Mouse (Mus musculus): ENCODE measurements around the gene Gm21987. TPM values are rescaled to one million over a fixed set of nuclear protein-coding genes. Genes with fewer than 3 reads are reported as not detected.

The Gm21987 gene
- total and polyA plus RNA-seq, 3 experiments: not detected

GRCm38 (mm10) chr16:38378591-38378990 is 31.8 kb downstream of the Gm21987 start:
- Histone ChIP-seq H3K4me3 (ENCODE audit: control insufficient read depth in 1 of 2, insufficient read depth in 1 of 2, low read depth in 2 of 2, low read length in 2 of 2) (no peak overlapping the region), H3K4me1 (ENCODE audit: control insufficient read depth in 1 of 2, insufficient read depth in 2 of 2, low read length in 2 of 2) (peaks cover 17 to 29% of the 10 kb centered on the region in 2 experiments), H3K27ac (ENCODE audit: control insufficient read depth, low read depth, low read length) (peak overlapping the region; percentile 21), H3K9ac (ENCODE audit: control insufficient read depth, low read depth, low read length, poor library complexity, severe bottlenecking) (no peak overlapping the region), H3K79me2 (ENCODE audit: control insufficient read depth, insufficient read depth, low read length, poor library complexity) (peaks cover 17% of the 10 kb centered on the region), H3K36me3 (ENCODE audit: control insufficient read depth in 1 of 2, insufficient read depth in 2 of 2, low read length in 2 of 2) (peaks cover 3 to 31% of the 10 kb centered on the region in 2 experiments; a peak in 3 of 4 replicates), H3K9me3 (replicated peaks; ENCODE audit: insufficient read depth, low read length) (no peaks in the 10 kb centered on the region), H3K27me3 (ENCODE audit: control insufficient read depth in 1 of 2, insufficient read depth in 2 of 2, low read length in 2 of 2) (no peaks in the 10 kb centered on the region)
- TF ChIP-seq USF1 (IDR thresholded peaks at IDR 0.05; ENCODE audit: low read depth, low read length): no peak
- TF ChIP-seq TAL1 (IDR thresholded peaks at IDR 0.05; ENCODE audit: low read length): no peak
- peak; percentile 32 for DNase-seq (ENCODE audit: low read depth, low spot score)

- peak; percentile 65 for DNase-seq (ENCODE audit: low read depth, low spot score)
- Histone ChIP-seq H3K4me1 (ENCODE audit: control insufficient read depth in 1 of 2, insufficient read depth in 2 of 2, low read length in 2 of 2) (peaks cover 19 to 27% of the 10 kb centered on the region in 2 experiments), H3K9ac (ENCODE audit: control insufficient read depth, low read depth, low read length, poor library complexity, severe bottlenecking) (no peak overlapping the region), H3K4me3 (ENCODE audit: control insufficient read depth in 1 of 2, insufficient read depth in 1 of 2, low read depth in 2 of 2, low read length in 2 of 2) (peak overlapping the region in 1 of 2 experiments; percentile 44; a peak in 2 of 4 replicates), H3K36me3 (ENCODE audit: control insufficient read depth in 1 of 2, insufficient read depth in 2 of 2, low read length in 2 of 2) (peaks cover 3 to 34% of the 10 kb centered on the region in 2 experiments; a peak in 3 of 4 replicates), H3K27ac (ENCODE audit: control insufficient read depth, low read depth, low read length) (peak overlapping the region; percentile 21), H3K9me3 (replicated peaks; ENCODE audit: insufficient read depth, low read length) (no peaks in the 10 kb centered on the region), H3K27me3 (ENCODE audit: control insufficient read depth in 1 of 2, insufficient read depth in 2 of 2, low read length in 2 of 2) (no peaks in the 10 kb centered on the region), H3K79me2 (ENCODE audit: control insufficient read depth, insufficient read depth, low read length, poor library complexity) (peaks cover 12% of the 10 kb centered on the region)
- TF ChIP-seq MAZ (IDR thresholded peaks at IDR 0.05; ENCODE audit: low read depth, low read length) (peak; percentile 88; the same call in 1 of the 2 replicates), TCF12 (IDR thresholded peaks at IDR 0.05; ENCODE audit: low read depth, low read length) (peak; percentile 74), NRF1 (IDR thresholded peaks at IDR 0.05; ENCODE audit: insufficient read depth, low read depth, low read length, poor library complexity, severe bottlenecking) (no peak), HCFC1 (IDR thresholded peaks at IDR 0.05; ENCODE audit: low read depth, low read length) (0 out of 2 replicates have a peak, but pooled peaks have one; percentile 7), ETS1 (IDR thresholded peaks at IDR 0.05; ENCODE audit: low read depth, low read length) (peak; percentile 89), SIN3A (IDR thresholded peaks at IDR 0.05; ENCODE audit: low read length) (peak; percentile 47; the same call in 1 of the 2 replicates), GATA1 (IDR thresholded peaks at IDR 0.05; ENCODE audit: low read depth, low read length) (peak; percentile 73), POLR2AphosphoS2 (IDR thresholded peaks at IDR 0.05; ENCODE audit: low read length) (no peak), GABPA (IDR thresholded peaks at IDR 0.05; ENCODE audit: low read depth, low read length) (no peak), MYC (IDR thresholded peaks at IDR 0.05; ENCODE audit: low read depth, low read length) (0 out of 2 replicates have a peak, but pooled peaks have one; percentile 28), EP300 (IDR thresholded peaks at IDR 0.05; ENCODE audit: low read depth in 1 of 2, low read length in 2 of 2) (peak; percentile 63 to 70)
Observed at GRCm38 (mm10) chr16:38379088-38379487, 32.2 kb downstream of the Gm21987 start.

DNA sequence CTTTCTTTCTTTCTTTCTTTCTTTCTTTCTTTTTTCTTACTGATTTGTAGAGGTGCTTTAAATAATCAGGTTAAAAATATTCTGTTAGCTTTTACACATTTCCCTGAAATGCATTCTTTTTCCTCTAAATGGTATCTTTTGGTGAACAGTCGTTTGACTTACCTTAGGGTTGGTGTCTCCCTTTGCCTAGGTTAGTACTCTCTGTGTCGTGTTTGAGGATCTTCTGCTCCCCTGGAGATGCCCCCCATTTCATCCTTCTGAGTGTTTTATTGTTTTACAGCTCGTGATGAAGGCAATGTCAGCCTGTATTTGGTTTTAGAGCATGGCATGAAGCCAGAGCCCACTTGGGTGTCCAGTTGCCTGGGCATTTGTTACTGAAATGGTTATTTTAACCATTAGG is 32.7 kb downstream of the Gm21987 start:
- Histone ChIP-seq H3K9ac (ENCODE audit: control insufficient read depth, low read depth, low read length, poor library complexity, severe bottlenecking) (peak overlapping the region; percentile 30), H3K27me3 (ENCODE audit: control insufficient read depth in 1 of 2, insufficient read depth in 2 of 2, low read length in 2 of 2) (no peaks in the 10 kb centered on the region), H3K4me3 (ENCODE audit: control insufficient read depth in 1 of 2, insufficient read depth in 1 of 2, low read depth in 2 of 2, low read length in 2 of 2) (peak overlapping the region; percentile 2 to 44; a peak in 3 of 4 replicates), H3K36me3 (ENCODE audit: control insufficient read depth in 1 of 2, insufficient read depth in 2 of 2, low read length in 2 of 2) (peaks cover 3 to 38% of the 10 kb centered on the region in 2 experiments; a peak in 3 of 4 replicates), H3K27ac (ENCODE audit: control insufficient read depth, low read depth, low read length) (peak overlapping the region; percentile 70), H3K4me1 (ENCODE audit: control insufficient read depth in 1 of 2, insufficient read depth in 2 of 2, low read length in 2 of 2) (peaks cover 23 to 30% of the 10 kb centered on the region in 2 experiments), H3K9me3 (replicated peaks; ENCODE audit: insufficient read depth, low read length) (no peaks in the 10 kb centered on the region), H3K79me2 (ENCODE audit: control insufficient read depth, insufficient read depth, low read length, poor library complexity) (peaks cover 10% of the 10 kb centered on the region; the same call in 1 of the 2 replicates)
- peak; percentile 24 for DNase-seq (ENCODE audit: low read depth, low spot score)
- no peak for TF ChIP-seq JUND (IDR thresholded peaks at IDR 0.05; ENCODE audit: low read depth, low read length)
- TF ChIP-seq MAX (IDR thresholded peaks at IDR 0.05; ENCODE audit: low read length): no peak
- no peak for TF ChIP-seq MXI1 (IDR thresholded peaks at IDR 0.05; ENCODE audit: low read depth, low read length)
- peak; percentile 48; the same call in 1 of the 2 replicates for TF ChIP-seq ZMIZ1 (IDR thresholded peaks at IDR 0.05; ENCODE audit: low read depth, low read length)
- 0 out of 2 replicates have a peak, but pooled peaks have one; percentile 1 for TF ChIP-seq HCFC1 (IDR thresholded peaks at IDR 0.05; ENCODE audit: low read depth, low read length)
- TF ChIP-seq SMC3 (IDR thresholded peaks at IDR 0.05; ENCODE audit: low read depth, low read length): no peak
- TF ChIP-seq POLR2A (IDR thresholded peaks at IDR 0.05; ENCODE audit: control insufficient read depth in 1 of 2, insufficient read depth in 1 of 2, low read depth in 1 of 2, low read length in 2 of 2, poor library complexity in 1 of 2): no peak
- no peak for TF ChIP-seq TBP (IDR thresholded peaks at IDR 0.05; ENCODE audit: low read depth, low read length)
- no peak for TF ChIP-seq MEF2A (IDR thresholded peaks at IDR 0.05; ENCODE audit: extremely low read depth, insufficient replicate concordance, low read depth, low read length, poor library complexity, severe bottlenecking)
- TF ChIP-seq ZKSCAN1 (IDR thresholded peaks at IDR 0.05; ENCODE audit: low read depth, low read length): no peak
- TF ChIP-seq USF1 (IDR thresholded peaks at IDR 0.05; ENCODE audit: low read depth, low read length): no peak
- no peak for TF ChIP-seq NRF1 (IDR thresholded peaks at IDR 0.05; ENCODE audit: insufficient read depth, low read depth, low read length, poor library complexity, severe bottlenecking)
- no peak for TF ChIP-seq EP300 (IDR thresholded peaks at IDR 0.05; ENCODE audit: low read depth in 1 of 2, low read length in 2 of 2)
- TF ChIP-seq NELFE (IDR thresholded peaks at IDR 0.05; ENCODE audit: low read depth, low read length): no peak
- TF ChIP-seq MAZ (IDR thresholded peaks at IDR 0.05; ENCODE audit: low read depth, low read length): 0 out of 2 replicates have a peak, but pooled peaks have one; percentile 11
- TF ChIP-seq CHD1 (IDR thresholded peaks at IDR 0.05; ENCODE audit: low read depth, low read length): 0 out of 2 replicates have a peak, but pooled peaks have one; percentile 65

Measured in MEL (cell line).